Mouse (Mus musculus) MEL (cell line): Measurements from ENCODE around the gene Rrm1.

Source experiments
- JUND ChIP-seq: IDR thresholded peaks from 2 replicates; pipeline ENCODE4 v1.6.1; 2011; ENCODE audit warnings: low read depth, mild to moderate bottlenecking, improper control_type of control experiment, low read length
- MAX ChIP-seq: IDR thresholded peaks from 2 replicates; pipeline ENCODE4 v1.6.1; 2011; ENCODE audit warnings: low read length, improper control_type of control experiment

- no peak for TF ChIP-seq MAX
- no peak for TF ChIP-seq JUND
Observed at GRCm38 (mm10) chr7:102511927-102512326, 70.4 kb downstream of the Rrm1 start.
